Mouse (Mus musculus) stomach, postnatal 0 days (tissue): ENCODE results near the gene Igdcc3.

Source experiments
- CTCF ChIP-seq: IDR thresholded peaks from 2 replicates; pipeline ENCODE4 v1.5.1; 2016; ENCODE audit warnings: antibody characterized with exemption, low read depth, mild to moderate bottlenecking, moderate library complexity
- EP300 ChIP-seq: optimal IDR thresholded peaks from 2 replicates; pipeline ENCODE3; 2016; ENCODE audit warnings: antibody characterized with exemption

DNA sequence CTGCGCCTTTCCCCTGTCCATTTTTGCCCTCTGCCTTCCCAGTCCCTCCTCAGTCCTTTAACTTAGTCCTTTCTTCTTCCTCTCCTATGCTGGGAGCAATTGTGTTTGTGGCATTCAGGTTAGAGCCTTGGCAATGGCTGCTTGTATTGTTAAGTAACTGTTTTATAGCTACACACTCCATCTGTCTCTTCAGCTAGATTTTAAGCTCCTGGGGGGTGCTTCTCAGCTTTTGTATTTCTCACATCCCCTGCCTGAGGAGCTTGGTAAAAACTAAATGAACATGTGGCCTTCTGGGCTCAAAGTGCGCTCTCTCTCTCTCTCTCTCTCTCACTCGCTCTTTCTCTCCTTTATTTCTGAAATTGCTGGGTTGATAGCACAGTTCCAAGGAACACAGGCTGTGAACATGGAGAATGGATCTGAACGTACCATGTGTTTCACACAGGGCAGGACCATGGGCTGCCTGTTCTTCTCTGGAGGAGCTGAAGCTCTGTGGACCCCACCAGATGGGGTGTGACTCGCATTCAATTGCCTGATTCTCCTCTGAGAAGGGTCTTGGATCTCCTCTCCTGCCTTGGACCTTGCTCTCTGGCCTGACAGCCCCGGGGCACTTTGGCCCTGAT is 11.8 kb downstream of the Igdcc3 start:
- TF ChIP-seq CTCF (no peak), EP300 (no peak)
